Mouse (Mus musculus) c-Kit-positive CD71-positive TER-119-positive erythroid progenitor cells, embryonic 14.5 days (primary cell): ENCODE results near the gene Chn2.
A peak's percentile ranks its signal among the peaks of the same experiment; 100 is the strongest.

ENCODE experiments used
- DNase-seq: peaks from one replicate; pipeline ENCODE4 v3.0.0-alpha.2; 2013; ENCODE audit warnings: low spot score

Gene Chn2

GRCm38 (mm10) chr6:54202311-54203020, 163.1 kb downstream of the Chn2 start:
- no peak for DNase-seq

- DNase-seq, result no peak
These were observed 164.0 kb downstream of the Chn2 start for GRCm38 (mm10) chr6:54203316-54203715.

GRCm38 (mm10) chr6:54203926-54204325, 164.6 kb downstream of the Chn2 start:
- DNase-seq, result no peak

- DNase-seq, result no peak
These were observed 165.6 kb downstream of the Chn2 start for GRCm38 (mm10) chr6:54204931-54205330.

GRCm38 (mm10) chr6:54205471-54205870, 166.1 kb downstream of the Chn2 start:
- no peak for DNase-seq

GRCm38 (mm10) chr6:54206221-54206738, 166.9 kb downstream of the Chn2 start:
- DNase-seq, result no peak

- no peak for DNase-seq
These were observed 169.4 kb downstream of the Chn2 start for GRCm38 (mm10) chr6:54208786-54209185.

- no peak for DNase-seq
These were observed 171.6 kb downstream of the Chn2 start for GRCm38 (mm10) chr6:54210971-54211370.

- DNase-seq, result no peak
These were observed 172.6 kb downstream of the Chn2 start for GRCm38 (mm10) chr6:54211939-54212338.

- DNase-seq, result no peak
These were observed 174.4 kb downstream of the Chn2 start for GRCm38 (mm10) chr6:54213743-54214142.

- no peak for DNase-seq
These were observed 176.3 kb downstream of the Chn2 start for GRCm38 (mm10) chr6:54215636-54216035.

GRCm38 (mm10) chr6:54216512-54216911, 177.2 kb downstream of the Chn2 start:
- DNase-seq, result no peak

- no peak for DNase-seq
These were observed 180.8 kb downstream of the Chn2 start for GRCm38 (mm10) chr6:54220124-54220523.

GRCm38 (mm10) chr6:54223529-54223928, 184.2 kb downstream of the Chn2 start:
- no peak for DNase-seq

- no peak for DNase-seq
These were observed 185.0 kb downstream of the Chn2 start for GRCm38 (mm10) chr6:54224325-54224724.

- no peak for DNase-seq
These were observed 186.0 kb downstream of the Chn2 start for GRCm38 (mm10) chr6:54225327-54225726.

GRCm38 (mm10) chr6:54227061-54227460, 187.7 kb downstream of the Chn2 start:
- DNase-seq, result no peak

- DNase-seq, result no peak
These were observed 189.1 kb downstream of the Chn2 start for GRCm38 (mm10) chr6:54228421-54228820.

- peak; percentile 30 for DNase-seq
These were observed 189.5 kb downstream of the Chn2 start for GRCm38 (mm10) chr6:54228874-54229273.

- DNase-seq, result no peak
These were observed 192.6 kb downstream of the Chn2 start for GRCm38 (mm10) chr6:54231769-54232558.

- no peak for DNase-seq
These were observed 197.1 kb downstream of the Chn2 start for GRCm38 (mm10) chr6:54236441-54236840.

- DNase-seq, result no peak
These were observed 202.4 kb downstream of the Chn2 start for GRCm38 (mm10) chr6:54241761-54242160.

- no peak for DNase-seq
These were observed 202.9 kb downstream of the Chn2 start for GRCm38 (mm10) chr6:54242286-54242685.
